Mouse (Mus musculus) layer of hippocampus, adult 8-10 months (tissue): ENCODE measurements at regions not wholly inside any gene's neighbourhood (a gene's known extent, or its start where the extent isn't known, plus 50 kb on each side); places are given as distances from the start of the nearest gene placed in this dataset.

ENCODE experiments used
- DNase-seq, 2 experiments: peaks; one replicate each; pipeline ENCODE4 v3.0.0; 2022; ENCODE audit warnings: low spot score in 2 of 2

DNA sequence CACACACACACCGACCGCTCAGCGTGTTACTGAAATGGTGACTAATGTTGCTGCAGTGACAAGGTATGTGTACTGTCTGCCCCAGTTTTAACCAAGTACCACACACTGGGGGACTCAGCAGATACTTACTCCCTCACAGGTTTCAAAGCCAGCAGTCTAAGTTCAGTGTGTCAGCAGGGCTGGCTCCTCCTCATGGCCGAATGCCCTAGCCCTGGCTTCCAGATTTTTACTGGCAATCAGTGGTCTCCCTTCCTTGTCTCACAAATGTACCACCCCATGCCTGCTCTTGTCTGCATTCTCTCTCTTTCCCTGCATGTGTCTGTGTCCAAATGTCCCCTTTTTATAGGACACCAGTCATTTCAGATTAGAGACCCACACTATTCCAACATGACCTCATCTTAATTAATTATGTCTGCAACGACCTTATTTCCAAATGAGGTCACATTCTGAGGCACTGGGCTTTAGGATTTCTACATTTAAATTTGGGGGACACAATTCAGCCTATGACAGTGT is 114.7 kb downstream of the Uri1 start:
- no peak for DNase-seq

DNA sequence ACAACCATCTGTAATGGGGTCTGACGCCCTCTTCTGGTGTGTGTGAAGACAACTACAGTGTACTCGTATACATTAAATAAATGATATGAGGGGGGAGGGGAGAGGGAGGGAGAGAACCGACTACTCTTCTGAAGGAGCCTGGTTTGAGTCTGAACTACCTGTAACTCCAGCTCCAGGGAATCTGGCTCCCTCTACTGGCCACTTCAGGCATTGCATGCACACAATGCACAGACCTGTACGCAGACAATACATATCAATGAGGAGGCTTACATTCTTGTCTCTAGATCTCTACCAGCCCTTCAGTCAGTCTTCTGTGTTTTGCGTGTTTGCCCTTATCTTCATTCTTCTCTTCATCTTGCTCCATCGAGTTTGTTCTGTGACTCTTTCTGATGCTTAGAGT is 120.4 kb upstream of the Zfp536 start:
- peak in 1 of 2 experiments; percentile 12 for DNase-seq

DNA sequence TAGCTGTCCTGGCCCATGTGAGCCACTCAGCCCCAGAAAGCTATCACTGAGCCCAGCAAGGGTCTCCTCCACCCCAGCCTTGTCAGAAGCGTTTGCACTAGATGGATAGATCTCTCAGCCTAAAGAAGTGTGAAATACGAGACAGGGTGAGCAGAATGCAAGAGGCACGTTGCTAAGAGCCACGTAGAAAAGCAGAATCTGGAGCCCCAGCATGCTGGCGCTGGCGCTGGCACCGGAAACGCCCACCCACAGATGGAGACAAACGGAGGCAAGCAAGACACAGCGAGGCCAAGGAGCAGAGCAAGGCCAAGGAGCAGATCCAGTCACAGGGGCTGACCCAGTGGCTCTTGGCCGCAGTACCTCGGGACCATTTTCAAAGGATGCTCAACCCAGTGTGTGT is 100.9 kb upstream of the Zfp536 start:
- DNase-seq, result peak; percentile 17 to 32

DNA sequence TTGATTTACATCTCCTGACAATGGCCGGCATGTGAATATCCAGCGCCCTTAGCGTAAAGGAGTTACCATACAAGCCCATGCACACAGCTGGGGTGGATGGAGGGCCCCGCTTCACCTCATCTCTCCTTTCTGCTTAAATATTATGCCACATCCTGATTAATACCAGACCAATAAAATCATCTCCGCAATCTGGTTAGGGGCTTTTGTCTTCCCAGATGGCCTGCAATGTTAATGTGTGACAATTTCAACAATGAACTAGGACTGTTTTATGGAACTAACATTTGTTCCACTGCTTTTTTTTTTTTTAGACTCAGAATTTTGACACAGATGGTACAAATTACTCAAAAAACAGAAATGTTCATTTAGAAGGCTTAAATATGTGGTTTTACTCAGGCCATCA is 97.5 kb upstream of the Zfp536 start:
- peak; percentile 6 to 11 for DNase-seq

DNA sequence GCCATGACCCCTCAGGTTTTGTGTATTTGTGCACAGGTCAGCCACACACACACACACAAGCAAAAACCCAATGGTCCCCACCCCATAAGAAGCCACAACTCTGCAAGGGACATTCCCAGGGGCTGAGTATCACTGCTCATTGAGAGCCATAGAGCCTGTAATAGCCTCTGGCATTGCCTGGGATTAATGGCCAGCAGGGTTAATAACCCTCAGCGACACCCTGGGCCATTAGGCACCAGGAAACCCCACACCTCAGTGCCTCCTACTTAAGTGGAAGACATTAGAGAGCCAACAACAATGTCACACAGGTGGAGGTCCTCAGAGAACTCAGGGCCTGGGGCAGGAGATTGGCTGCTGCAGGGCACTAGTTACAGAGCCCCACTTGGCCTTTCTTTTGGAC is 93.0 kb upstream of the Zfp536 start:
- no peak for DNase-seq

DNA sequence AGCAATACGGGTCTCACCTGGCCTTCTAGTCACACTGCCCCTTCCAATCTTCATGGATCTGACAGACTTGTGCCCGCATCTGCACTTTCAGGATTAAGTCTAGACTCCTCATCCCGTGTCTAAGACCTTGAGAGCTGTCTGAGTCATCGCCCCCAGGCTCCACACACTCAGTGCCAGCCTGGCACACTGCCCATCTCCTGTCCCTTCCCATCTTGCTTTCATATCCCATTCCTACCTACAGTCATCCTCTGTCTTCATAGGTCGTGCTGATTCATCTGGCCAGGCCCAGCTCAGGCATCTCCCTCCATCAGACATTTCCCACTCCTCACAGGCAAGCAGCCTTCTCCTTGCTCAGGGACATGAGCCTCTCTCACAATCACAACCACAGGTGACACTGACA is 78.0 kb upstream of the Zfp536 start:
- no peak for DNase-seq

DNA sequence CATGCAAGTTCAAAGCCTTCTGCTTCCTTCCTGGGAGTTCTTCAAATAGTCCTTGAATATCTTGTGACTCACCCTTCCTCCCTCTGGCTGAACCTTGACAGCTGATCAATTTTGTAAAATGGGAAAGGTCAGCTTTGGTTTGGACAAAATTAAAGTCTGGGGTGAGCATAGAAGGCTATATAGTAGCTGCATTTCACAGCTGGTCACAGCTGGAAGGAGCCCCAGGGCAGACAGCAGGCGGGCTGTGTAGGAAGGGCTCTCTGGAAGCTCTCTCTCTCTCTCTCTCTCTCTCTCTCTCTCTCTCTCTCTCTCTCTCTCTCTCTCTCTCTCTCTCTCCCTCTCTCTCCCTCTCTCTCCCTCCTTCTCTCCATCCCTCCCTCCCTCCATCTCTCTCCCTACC is 71.8 kb upstream of the Zfp536 start:
- DNase-seq, result no peak

DNA sequence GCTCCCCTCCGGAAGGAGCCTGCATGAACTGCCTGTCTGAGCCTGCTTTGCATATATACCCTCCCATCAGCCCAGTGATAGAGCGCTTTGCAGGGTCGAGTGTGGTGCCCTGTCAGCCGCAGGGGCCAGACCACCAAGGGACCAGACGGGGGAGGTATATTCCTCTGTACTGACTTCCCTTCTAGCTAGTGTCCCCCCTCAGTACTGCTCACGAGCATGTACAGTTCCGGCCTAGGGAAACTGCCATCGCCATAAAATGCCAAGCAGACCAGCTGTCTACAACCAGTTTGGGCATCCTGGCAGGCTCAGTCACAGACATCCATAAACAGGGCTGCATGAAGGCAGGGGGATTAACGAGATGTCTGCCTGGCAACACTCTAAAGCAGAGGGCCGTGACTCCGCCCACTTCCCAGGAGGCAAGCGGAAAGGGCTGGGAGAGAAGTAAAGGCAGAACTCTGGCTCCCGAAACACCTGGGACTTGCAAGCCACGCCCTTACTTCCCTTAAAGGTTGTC is 68.6 kb upstream of the Zfp536 start:
- peak in 1 of 2 experiments; percentile 10 for DNase-seq

DNA sequence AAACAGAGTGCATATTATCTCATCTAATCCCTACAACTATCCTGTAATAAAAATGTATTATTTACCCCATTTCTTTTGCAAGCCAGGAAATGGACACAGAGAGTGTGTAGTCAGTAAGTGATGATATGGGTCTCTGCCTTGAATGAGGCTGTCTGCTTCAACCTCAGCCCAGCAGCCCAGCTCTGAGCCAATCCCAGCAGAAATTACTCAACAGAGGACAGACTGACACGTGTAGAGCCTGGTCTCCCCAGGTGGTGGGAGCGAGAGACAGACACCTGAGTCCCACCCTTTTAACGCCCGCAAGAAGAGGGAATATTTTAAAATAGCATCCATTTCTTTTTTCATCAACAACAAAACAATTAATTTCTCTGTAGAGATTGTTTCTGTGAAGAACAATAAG is 68.1 kb upstream of the Zfp536 start:
- no peak for DNase-seq

DNA sequence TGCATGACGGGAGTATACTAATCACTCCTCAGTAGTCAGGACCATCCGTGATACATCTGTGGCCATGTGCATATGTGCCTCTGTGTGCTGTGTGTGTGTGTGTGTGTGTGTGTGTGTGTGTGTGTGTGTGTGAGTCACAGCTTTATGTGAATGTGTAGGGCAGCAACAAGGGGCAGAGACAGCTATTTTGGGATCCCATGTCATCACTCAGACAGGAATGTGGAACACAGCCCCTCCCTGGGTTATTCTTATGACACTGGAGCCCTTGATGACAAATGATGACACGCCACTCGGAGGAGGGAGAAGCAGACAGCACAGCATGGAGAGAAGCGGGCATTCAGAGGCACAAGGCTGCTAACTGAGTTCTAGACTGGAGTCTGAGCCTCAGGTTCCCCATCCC is 64.4 kb upstream of the Zfp536 start:
- DNase-seq, result no peak

DNA sequence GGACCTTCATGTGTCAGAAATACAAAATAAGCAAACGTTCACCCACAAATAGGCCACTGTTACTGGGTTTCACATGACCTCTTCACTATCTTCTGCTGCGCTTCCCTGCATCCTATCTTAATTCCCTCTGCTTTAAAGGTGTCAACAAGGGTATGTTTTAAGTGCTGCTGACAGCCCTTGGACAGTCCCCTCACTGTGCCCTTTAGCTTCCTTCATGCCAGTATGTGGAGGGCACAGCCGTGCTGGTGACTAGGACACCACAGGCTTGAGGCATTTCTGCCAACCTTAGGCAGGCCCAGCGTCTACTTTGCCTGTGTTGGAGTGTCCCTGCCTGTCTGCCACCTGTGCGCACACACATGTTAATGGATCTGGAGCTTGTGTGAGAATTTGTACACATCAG is 63.9 kb upstream of the Zfp536 start:
- DNase-seq, result no peak

DNA sequence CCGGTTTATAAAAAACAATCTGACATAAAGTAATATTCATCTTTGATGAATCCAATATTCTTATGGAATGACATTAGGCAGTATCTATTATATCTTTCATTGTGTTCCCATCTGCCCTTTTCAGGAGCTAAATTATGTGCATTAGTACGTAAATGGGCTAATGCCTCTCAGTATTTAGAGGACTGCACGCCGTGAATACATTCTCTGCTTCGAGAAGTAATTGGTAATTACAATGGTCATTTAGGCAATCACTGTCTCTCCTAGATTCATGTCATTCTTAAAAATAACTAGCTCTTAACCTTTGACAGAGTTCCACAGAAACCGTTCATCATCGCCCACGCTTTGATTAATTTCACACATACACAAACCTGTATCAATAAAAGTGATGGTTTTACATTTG is 60.0 kb upstream of the Zfp536 start:
- DNase-seq, result no peak

DNA sequence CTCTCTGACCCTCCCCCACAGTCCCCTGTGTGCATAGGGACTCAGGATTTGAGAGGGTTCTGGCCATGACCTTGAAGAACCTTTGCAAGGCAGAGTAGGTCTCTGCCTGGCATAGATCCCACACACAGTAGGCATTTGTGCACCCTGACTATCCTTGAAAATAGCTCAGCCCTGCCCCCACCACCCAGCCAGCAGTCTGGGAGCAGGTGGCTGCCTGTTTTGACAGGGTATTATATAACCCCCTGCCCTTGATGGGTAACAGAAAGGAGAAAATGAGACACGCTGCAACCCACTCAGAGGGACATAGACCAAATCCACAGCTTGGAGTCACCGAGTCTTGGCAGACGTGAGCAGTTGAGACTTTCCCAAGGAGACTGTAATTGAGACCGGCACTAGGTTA is 58.9 kb upstream of the Zfp536 start:
- no peak for DNase-seq

DNA sequence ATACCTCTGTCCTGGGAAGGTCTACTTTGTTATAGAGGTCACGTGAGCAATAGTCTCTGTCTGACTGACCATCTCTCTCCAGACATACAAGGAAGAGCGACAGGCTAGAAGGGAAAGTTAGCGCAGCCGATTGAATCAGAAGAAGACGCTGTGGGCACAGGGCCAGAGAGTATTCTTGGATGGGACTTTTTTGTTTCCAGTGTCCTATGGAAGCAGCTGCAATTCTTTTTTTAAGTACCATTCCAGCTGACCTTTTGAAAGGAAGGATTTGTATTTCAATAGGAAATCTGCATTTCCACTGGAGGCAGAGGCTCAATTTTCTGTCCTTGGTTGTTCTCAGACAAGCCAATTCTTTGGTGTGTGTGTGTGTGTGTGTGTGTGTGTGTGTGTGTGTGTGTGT is 52.3 kb upstream of the Zfp536 start:
- DNase-seq, result no peak
